Mouse (Mus musculus) hindlimb bud, embryonic 11.5 days (tissue): ENCODE data around the gene Tmem41b.
A peak's percentile ranks its signal among the peaks of the same experiment; 100 is the strongest.
"Not testable (repeated sequence)": the region's sequence is repeated elsewhere in the genome, so short reads cannot be mapped to it uniquely, and the experiment has no call there.

Source experiments
- DNase-seq: peaks from one replicate; pipeline ENCODE4 v3.0.0-alpha.2; 2012; ENCODE audit warnings: low read depth, low spot score; ENCODE audit errors: extremely low spot score

Tmem41b gene

GRCm38 (mm10) chr7:109977131-109977530 lies 9.6 kb downstream of the Tmem41b start:
- DNase-seq = not testable (repeated sequence)

DNA sequence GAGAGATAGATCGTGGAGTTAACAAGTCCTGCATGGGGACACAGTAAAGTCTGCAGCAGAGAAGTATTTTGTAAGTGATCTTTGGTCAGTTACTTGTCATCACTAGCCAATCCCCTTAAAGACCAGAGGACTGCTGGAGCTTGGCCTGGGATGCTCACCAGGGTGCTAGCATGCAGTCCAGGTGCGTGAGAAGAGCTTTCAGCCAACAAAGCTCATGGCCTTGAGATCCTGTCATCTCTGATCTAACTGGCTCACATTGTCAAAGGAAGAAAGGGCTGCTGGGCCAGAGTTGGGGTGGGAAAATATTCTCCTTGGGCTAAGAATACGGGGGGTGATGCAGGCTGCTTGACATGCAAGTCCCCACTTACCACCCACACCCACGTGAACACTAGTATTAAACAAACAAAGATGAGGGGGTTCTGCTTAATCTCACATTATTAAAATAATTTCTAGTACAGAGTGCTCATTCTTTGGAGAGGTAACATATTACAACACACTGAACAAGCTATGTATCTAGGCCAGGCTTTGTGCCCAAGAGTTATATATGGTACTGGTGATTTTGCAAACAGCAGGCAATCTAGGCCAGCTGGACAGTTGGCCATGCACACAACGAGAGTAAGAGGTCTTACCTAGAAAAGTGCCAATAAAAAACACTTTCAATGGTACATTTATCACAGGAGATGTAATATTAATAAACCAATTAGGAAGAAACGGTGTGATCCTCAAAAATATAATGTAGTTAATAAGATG lies 10.6 kb downstream of the Tmem41b start:
- no peak for DNase-seq

- DNase-seq = no peak
Observed at GRCm38 (mm10) chr7:109969542-109969941, 17.2 kb downstream of the Tmem41b start.

- no peak for DNase-seq
Observed at GRCm38 (mm10) chr7:109968924-109969450, 17.7 kb downstream of the Tmem41b start.

DNA sequence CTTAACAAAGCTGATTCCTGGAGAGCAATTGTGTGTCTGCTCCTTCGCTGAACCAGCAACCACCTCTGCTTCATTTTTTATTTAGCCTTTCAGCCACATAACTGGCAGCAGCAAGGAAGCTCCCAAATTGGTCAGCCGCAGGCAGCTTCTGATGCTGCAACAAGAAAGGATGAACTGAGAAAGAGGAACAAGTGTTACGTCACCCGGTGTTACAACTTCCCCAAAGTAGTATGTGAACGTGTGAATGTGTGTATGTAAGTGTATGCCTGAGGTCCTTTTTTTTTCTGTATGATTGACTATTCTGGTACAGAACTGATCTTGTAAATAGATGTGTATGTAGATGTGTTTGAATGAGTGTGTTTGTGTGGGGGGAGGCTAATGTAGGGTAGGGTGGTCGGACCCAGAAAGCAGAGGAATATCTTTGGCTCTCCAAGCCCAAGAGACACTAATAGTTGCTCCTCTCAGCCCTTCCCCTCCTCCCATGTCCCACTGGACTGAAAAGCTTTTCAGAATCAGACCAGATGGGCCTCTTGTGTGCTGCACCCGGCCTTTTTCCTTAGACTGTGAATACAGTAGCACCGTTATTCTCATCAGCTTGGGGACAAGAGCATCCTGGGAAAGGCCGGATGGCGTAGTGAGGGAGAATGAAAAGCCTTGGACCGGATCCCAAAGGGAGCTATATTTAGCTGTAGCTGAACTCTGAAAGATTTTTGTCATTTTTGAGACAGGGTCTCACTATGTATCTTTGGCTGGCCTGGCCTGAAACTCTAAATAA lies 18.7 kb downstream of the Tmem41b start:
- no peak for DNase-seq

GRCm38 (mm10) chr7:109965658-109966057 lies 21.1 kb downstream of the Tmem41b start:
- DNase-seq = no peak

GRCm38 (mm10) chr7:109963707-109964106 lies 23.0 kb downstream of the Tmem41b start:
- no peak for DNase-seq

GRCm38 (mm10) chr7:109962596-109962995 lies 24.1 kb downstream of the Tmem41b start:
- no peak for DNase-seq

- DNase-seq = no peak
Observed at GRCm38 (mm10) chr7:109961570-109961969, 25.2 kb downstream of the Tmem41b start.

GRCm38 (mm10) chr7:109960613-109961154 lies 26.0 kb downstream of the Tmem41b start:
- DNase-seq = no peak

GRCm38 (mm10) chr7:109959716-109960612 lies 26.8 kb downstream of the Tmem41b start, which contains the start of gene Dennd5a:
Dennd5a (minus strand) TSS chr7:109960470.
- DNase-seq = peak; percentile 31

- DNase-seq = no peak
Observed at GRCm38 (mm10) chr7:109958843-109959715, 27.6 kb downstream of the Tmem41b start.

- DNase-seq = no peak
Observed at GRCm38 (mm10) chr7:109957996-109958789, 28.5 kb downstream of the Tmem41b start.

DNA sequence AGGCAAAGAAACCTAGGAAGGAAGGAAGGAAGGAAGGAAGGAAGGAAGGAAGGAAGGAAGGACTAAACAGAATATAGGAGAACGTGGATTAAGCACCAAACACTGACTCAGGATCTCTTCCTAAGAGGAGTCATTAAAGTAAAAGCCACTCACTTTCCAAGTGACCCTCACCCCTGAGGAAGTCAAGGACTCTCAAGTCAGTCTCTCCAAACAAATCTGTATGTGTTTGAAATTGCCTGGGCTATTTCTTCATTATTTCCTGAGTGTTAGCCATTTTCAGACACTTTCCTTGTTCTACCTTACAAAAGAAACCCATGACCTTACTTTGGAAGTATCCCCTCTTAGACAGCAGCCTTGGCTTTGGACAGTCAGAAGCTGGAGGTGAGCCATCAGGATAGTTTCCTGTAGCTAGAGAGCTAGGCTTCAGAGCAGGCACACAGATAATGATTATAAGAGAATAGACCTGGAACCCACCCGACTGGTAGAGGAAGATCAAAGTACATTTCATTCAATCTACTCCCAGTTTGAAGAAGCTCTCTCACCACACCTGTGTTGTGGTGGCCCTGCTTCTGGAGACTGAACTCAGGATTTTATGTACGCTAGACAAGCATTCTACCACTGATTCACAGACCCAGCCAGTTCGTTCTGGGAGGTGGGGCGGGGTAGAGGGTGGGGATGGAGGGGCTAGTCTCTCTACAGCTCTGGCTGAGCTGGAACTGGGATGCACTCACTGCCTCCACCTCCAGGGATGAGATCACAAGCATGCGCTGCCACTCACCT lies 31.9 kb downstream of the Tmem41b start:
- DNase-seq = no peak

DNA sequence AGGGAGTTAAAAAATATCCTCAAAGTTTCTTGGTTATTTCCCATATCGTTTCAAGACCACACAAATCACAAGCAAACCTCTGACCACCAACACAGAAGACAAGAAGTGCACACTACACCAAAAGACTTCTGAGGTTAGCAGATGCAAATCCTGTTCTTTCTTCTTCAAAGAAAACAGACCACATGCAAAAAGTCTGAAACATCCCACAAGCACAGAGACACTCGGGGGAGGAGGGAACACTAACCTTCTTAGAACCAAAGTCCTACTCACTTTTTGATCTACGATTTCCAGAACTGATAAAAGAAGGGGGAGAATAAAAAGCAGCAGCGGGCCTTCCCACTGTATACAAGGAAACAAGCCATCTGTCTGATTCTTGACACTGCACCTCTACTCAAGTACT lies 35.4 kb downstream of the Tmem41b start:
- no peak for DNase-seq

DNA sequence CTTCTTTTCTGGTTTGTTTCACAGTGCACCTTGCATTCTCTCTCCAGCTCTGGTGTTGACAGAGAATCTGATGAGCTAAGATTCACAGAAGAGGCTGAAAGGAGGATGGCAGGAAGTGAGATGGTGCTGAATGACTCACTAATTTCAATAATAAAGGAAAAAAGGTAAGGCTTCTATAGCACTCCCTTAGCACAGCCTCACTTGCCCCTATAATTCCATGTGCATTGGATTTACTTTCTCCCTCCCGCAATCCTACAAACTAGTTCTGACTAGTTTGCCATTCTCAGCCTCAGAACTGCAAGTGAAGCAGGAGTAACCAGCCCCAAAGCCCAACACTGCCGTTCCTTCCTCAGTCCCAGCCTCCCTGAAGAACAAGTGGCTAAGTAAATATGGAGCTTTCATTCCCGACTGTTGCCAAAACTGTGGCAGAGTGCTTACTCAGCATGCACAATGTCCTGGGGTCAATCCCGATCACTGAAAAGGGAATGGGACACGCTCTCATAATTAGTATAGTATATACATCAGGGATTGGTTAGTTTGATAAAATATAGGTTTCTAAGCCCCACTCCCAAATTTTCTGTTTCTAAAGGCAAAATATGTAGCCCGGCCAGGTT lies 42.2 kb downstream of the Tmem41b start:
- no peak for DNase-seq

DNA sequence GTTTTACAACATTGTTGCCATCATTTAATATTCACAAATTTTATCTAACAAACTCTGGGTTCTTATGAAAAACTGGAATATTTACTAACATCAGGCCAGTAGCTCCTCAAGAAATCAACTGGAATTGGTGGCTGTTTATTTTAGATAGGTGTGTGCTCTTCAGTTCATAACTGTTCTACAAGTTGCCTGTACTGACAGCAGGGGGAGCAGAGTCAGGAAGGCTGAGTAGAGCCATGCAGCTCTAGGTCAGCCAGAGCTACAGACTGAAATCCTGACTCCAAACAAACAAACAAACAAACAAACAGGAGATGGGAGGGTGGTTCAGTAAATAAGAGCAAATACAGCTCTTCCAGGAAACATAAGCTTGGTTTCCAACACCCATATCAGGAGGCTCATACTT lies 57.1 kb downstream of the Tmem41b start:
- no peak for DNase-seq

GRCm38 (mm10) chr7:109928365-109928764 lies 58.4 kb downstream of the Tmem41b start:
- DNase-seq = no peak
